Mouse (Mus musculus) C3H10T1/2 (cell line): ENCODE data around the gene Nup93. TPM values are rescaled to one million over a fixed set of nuclear protein-coding genes. Genes with fewer than 3 reads are reported as not detected.

Experiments
- polyA plus RNA-seq, 2 experiments: library from polyadenylated mRNA; unstranded; fragments of >200 nt; fragmentation: generic; extraction: Trizol; gene quantifications; one replicate each; pipeline ENCODE4 v1.2.1; 2012; ENCODE audit warnings: missing spikeins in 2 of 2

The Nup93 gene
- 10 to 100 TPM; 21.1 to 23.5 TPM for polyA plus RNA-seq

DNA sequence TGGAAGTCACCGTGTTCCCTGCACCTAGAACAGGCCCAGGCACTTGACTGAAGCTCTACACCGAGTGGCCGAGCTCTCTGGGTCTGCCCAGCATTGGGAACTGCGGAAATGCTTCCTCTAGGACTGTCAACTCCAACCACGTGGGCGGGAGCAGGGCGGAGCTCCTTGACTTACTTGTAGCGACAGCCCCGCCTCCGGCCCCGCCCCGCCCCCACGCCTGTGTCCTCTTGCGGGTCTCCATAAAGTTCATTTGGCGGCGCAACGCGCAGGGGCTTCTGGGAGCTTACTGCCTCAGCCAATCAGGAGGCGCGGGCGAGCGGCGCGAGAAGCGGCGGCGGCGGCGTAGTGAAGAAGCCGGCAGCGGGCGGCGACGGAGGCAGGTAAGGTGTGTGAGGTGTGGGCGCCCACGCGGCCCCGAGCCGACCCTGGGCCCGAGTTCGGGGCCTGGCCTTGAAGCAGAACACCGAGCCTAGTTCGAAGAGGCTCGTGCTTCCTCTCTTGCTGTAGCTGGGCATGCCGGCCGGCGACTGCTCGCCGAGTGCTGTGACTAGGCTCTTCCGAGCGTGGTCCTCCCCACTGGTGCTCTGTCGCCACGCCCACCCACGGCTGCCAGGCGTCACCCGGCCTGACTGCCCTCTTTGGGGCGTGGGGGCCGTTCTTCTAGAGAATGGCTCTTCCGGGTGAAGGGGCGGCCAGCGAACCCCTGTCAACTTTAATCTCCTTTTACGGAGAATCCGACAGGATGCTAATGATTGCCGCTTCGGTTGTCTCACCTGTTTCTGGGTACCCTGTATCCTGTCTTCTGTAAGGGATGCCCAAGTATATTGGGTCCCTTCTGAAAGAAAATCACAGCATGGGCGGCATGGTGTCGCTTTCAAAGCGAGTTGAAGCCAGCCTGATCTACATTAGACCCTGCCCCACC, at the start of gene Nup93:
TSS of gene Nup93 (plus strand) at position 313 of the 922 bp plus-strand sequence.

DNA sequence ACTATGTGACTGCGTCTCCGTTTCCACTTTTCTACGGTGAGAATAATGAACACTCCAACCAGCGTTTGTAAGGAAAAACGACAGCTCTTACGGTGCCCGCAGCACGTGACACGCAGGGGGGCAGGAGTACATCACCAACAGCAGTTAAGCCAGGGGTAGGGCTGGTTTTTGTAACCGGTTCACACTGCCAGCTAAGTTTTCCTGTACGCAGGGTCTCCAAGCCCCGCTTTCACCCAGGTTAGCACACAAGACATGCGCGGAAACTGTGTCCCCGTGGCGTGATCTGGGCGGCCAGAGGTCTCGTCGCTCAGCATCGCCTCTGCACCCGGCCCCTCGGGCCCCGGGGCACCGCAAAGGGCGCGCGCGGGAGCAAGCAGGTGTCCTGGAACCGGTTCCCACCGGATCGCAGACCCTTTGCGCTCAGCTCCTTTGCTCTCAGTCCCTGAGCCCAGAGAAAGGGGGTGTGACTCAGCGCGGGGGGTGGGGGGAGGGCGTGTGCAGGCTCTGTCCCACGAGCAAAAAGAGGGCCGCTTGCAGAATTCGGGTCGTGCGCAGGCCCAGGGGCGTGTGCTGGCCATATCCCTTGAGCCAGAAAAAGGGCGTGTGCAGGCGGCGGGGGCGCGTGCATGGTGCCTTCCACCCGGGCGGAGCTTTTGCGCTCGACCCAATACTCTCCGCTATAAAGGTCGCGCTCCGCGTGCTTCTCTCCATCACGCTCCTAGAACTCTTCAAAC, 42.1 kb upstream of the Nup93 start, which contains the start of gene Mt2:
TSS of gene Mt2 (plus strand) at position 590 of the 734 bp plus-strand sequence.

DNA sequence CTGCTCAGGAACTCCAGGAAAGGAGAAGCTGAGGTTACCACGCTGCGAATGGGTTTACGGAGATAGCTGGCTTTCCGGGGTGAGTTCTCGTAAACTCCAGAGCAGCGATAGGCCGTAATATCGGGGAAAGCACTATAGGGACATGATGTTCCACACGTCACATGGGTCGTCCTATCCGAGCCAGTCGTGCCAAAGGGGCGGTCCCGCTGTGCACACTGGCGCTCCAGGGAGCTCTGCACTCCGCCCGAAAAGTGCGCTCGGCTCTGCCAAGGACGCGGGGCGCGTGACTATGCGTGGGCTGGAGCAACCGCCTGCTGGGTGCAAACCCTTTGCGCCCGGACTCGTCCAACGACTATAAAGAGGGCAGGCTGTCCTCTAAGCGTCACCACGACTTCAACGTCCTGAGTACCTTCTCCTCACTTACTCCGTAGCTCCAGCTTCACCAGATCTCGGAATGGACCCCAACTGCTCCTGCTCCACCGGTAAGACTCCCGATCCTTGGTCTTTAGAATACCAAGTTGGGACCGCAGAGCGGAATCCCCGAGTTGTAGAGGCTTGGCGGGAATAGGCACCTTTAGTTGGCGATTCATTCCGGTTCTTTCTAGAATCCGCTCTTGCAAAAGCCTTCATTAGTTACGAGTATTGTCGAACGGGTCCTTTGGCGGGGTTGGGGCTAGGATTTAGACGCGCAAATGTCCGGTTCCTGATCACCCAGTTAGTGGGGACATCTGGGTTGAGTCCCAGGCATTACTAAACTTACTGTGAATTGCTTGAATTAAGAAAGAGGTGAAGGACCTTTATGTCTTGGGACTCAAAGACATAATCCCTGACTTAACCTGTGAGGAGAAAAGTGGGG, 35.3 kb upstream of the Nup93 start, which contains the start of gene Mt1:
TSS of gene Mt1 (plus strand) at position 226 of the 856 bp plus-strand sequence.

DNA sequence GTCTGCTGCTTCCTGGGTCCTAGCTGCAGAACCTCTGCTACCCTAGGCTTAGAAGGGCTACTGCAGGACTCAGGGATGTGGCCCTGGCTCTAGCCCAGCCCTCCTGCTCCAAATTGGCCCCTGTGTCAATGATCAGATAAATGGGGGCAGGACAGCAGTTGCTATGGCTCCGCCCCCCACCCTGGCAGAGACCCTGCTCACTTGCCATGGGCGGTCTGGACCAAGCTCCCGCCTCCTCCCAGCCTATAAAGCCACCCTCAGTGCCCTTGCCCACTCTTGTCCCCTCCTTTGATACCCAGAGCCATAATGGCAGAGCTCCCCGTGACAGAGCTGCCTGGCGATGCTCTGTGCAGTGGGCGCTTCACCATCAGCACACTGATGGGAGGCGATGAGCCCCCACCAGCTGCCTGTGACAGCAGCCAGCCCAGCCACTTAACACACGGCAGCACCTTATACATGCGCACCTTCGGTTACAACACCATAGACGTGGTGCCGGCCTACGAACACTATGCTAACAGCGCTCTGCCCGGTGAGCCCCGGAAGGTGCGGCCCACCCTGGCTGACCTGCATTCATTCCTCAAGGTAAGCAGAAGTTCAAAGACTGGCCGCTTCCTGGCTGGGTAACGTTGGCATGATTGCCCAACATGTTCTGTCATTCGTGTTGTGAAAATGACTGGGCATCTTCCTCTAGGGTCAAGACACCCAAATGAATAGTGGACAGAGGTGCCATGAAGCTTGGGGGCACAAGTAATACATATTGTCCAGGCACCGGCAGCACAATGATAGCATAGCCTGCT, 114.8 kb downstream of the Nup93 start, which contains the start of gene Slc12a3:
TSS of gene Slc12a3 (plus strand) at position 270 of the 797 bp plus-strand sequence.

Other genes starting within 250 kb of the Nup93 start
- gene Amfr, start 201.7 kb upstream of the Nup93 start, polyA plus RNA-seq, result 10 to 100 TPM; 20.6 to 63.6 TPM
- 10 to 100 TPM; 68.9 to 79.4 TPM for gene Nudt21, start 177.5 kb upstream of the Nup93 start, polyA plus RNA-seq
- gene Ogfod1, start 177.4 kb upstream of the Nup93 start, polyA plus RNA-seq, result 1 to 10 TPM; 1.1 to 5.5 TPM
- gene Bbs2, start 115.6 kb upstream of the Nup93 start, polyA plus RNA-seq, result 10 to 100 TPM in 1 of 2 experiments, 1 to 10 TPM in 1; 2.4 to 20.0 TPM
- gene Mt4, start 77.4 kb upstream of the Nup93 start, polyA plus RNA-seq, result under 1 TPM in 1 of 2 experiments, not detected in 1; 0.15 TPM
- gene Mt3, start 62.0 kb upstream of the Nup93 start, polyA plus RNA-seq, result not detected
- 100 to 1,000 TPM; 253 to 636 TPM for gene Mt2, start 41.9 kb upstream of the Nup93 start, polyA plus RNA-seq
- 1,000 to 10,000 TPM in 1 of 2 experiments, 100 to 1,000 TPM in 1; 937 to 1,009 TPM for gene Mt1, start 35.5 kb upstream of the Nup93 start, polyA plus RNA-seq
- gene Slc12a3, start 114.6 kb downstream of the Nup93 start, polyA plus RNA-seq, result not detected
- gene Herpud1, start 171.9 kb downstream of the Nup93 start, polyA plus RNA-seq, result 10 to 100 TPM; 21.7 to 47.0 TPM
- gene Nlrc5, start 219.8 kb downstream of the Nup93 start, polyA plus RNA-seq, result under 1 TPM; 0.16 to 0.46 TPM